Mouse (Mus musculus): ENCODE results near the gene Ogfod2. TPM values are rescaled to one million over a fixed set of nuclear protein-coding genes. Genes with fewer than 3 reads are reported as not detected.

Gene Ogfod2
- polyA plus RNA-seq, 1 experiment from 2014 or later = 9.6 TPM

DNA sequence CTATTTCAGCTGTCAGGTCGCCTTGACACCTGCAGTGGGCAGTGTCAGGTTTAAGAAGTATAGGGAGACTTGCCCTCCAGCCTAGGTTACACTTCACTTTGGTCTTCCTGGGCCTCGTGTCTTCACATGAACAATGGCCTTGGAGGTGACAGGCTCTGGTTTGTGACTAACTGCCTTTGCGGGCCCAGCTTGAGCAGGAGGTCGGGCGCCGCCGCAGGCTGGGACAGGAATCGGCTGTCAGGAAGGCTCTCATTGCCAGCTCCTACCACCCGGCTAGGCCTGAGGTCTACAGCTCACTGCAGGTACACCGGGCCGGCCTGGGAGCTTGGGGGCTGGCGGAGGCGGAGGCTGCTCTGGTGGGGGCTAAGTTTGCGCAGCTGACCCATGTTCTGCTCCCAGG, 933 bp downstream of the Ogfod2 start:
- Histone ChIP-seq H3K27ac (replicated peaks; ENCODE audit: low read depth, low read length) (no peak overlapping the region; the same call in 1 of the 2 replicates), H3K9me3 (replicated peaks; ENCODE audit: control insufficient read depth, low read length) (no peaks in the 10 kb centered on the region), H3K4me2 (ENCODE audit: low read depth, low read length) (peak overlapping the region; percentile 88), H3K36me3 (replicated peaks; ENCODE audit: control insufficient read depth, insufficient read depth, low read depth, low read length) (no peaks in the 10 kb centered on the region), H3K27me3 (ENCODE audit: control insufficient read depth, insufficient read depth, low read length) (no peaks in the 10 kb centered on the region), H3K4me1 (ENCODE audit: control insufficient read depth, insufficient read depth, low read length) (peaks cover 12% of the 10 kb centered on the region), H3K9ac (replicated peaks; ENCODE audit: low read length) (peak overlapping the region; percentile 74), H3K4me3 (ENCODE audit: low read depth, low read length) (peak overlapping the region; percentile 80)
- DNase-seq (ENCODE audit: low spot score) = peak; percentile 43
- no peak for ATAC-seq (replicated peaks; ENCODE audit: insufficient number of reproducible peaks, low FRiP score, low TSS enrichment, low read depth)
- WGBS = 15% methylated on average over 14 of the region's 14 CpGs

DNA sequence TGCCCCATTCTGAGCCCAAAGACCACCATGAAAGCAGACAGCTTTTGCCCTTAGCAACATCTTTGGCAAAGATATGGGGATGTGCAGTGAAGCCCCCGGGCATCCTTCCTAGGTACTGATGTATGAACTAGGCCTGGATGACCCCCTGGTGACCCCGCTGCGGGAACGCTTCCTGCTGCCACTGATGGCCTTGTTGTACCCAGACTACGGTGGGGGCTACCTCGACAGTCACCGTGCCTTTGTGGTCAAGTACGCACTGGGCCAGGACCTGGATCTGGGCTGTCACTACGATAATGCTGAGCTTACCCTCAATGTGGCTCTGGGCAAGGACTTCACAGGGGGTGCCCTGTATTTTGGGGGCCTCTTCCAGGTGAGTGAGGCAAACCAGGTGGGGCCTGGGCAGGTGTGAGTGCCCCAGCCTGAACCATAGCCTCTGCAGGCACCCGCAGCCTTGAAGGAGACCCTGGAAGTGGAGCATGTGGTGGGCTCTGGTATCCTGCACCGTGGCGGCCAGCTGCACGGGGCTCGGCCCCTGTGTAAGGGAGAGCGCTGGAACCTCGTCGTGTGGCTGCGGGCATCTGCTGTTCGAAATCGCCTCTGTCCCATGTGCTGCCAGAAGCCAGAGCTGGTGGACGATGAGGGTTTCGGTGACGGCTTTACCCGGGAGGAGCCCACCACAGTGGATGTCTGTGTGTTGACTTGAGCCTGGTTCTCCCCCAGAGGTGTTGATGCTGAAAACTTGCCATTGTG, 2.4 kb downstream of the Ogfod2 start:
- Histone ChIP-seq H3K4me3 (ENCODE audit: low read depth, low read length) (no peak overlapping the region), H3K36me3 (replicated peaks; ENCODE audit: control insufficient read depth, insufficient read depth, low read depth, low read length) (no peaks in the 10 kb centered on the region; the same call in 1 of the 2 replicates), H3K9ac (replicated peaks; ENCODE audit: low read length) (no peak overlapping the region), H3K27ac (replicated peaks; ENCODE audit: low read depth, low read length) (no peak overlapping the region), H3K9me3 (replicated peaks; ENCODE audit: control insufficient read depth, low read length) (no peaks in the 10 kb centered on the region), H3K27me3 (ENCODE audit: control insufficient read depth, insufficient read depth, low read length) (no peaks in the 10 kb centered on the region), H3K4me2 (ENCODE audit: low read depth, low read length) (no peak overlapping the region), H3K4me1 (ENCODE audit: control insufficient read depth, insufficient read depth, low read length) (peaks cover 12% of the 10 kb centered on the region)
- DNase-seq (ENCODE audit: low spot score) = no peak
- ATAC-seq (replicated peaks; ENCODE audit: insufficient number of reproducible peaks, low FRiP score, low TSS enrichment, low read depth) = no peak
- WGBS = 91% methylated on average over 24 of the region's 24 CpGs

DNA sequence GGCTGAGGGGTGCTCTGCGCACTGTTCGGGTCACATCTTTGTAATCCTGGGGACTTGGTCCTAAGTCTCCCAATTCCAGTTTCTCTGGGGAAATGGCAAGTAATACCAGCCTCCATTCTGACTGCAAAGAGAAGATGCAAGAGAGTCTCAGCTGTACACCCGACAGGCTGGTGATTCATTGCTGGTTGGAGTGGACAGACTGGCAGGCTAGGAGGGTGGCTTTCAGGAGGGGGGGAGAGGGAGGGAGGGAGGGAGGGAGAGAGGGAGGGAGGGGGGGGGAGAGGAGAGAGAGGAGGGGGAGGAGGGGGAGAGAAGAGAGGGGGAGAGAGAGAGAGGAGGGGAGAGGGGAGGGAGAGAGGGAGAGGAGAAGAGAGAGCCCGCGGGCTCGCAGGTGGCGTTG, 3.4 kb downstream of the Ogfod2 start:
- peak overlapping the region; percentile 94 for H3K4me2 ChIP-seq (ENCODE audit: low read depth, low read length)
- WGBS = 27% methylated on average over 7 of the region's 7 CpGs
- no peaks in the 10 kb centered on the region for H3K27me3 ChIP-seq (ENCODE audit: control insufficient read depth, insufficient read depth, low read length)
- H3K27ac ChIP-seq (replicated peaks; ENCODE audit: low read depth, low read length) = no peak overlapping the region; the same call in 1 of the 2 replicates
- peaks cover 12% of the 10 kb centered on the region for H3K4me1 ChIP-seq (ENCODE audit: control insufficient read depth, insufficient read depth, low read length)
- peak overlapping the region; percentile 94 for H3K4me3 ChIP-seq (ENCODE audit: low read depth, low read length)
- H3K9me3 ChIP-seq (replicated peaks; ENCODE audit: control insufficient read depth, low read length) = no peaks in the 10 kb centered on the region
- peak overlapping the region; percentile 96 for H3K9ac ChIP-seq (replicated peaks; ENCODE audit: low read length)
- ATAC-seq (replicated peaks; ENCODE audit: insufficient number of reproducible peaks, low FRiP score, low TSS enrichment, low read depth) = no peak
- peaks cover 4% of the 10 kb centered on the region for H3K36me3 ChIP-seq (replicated peaks; ENCODE audit: control insufficient read depth, insufficient read depth, low read depth, low read length)
- DNase-seq (ENCODE audit: low spot score) = no peak

DNA sequence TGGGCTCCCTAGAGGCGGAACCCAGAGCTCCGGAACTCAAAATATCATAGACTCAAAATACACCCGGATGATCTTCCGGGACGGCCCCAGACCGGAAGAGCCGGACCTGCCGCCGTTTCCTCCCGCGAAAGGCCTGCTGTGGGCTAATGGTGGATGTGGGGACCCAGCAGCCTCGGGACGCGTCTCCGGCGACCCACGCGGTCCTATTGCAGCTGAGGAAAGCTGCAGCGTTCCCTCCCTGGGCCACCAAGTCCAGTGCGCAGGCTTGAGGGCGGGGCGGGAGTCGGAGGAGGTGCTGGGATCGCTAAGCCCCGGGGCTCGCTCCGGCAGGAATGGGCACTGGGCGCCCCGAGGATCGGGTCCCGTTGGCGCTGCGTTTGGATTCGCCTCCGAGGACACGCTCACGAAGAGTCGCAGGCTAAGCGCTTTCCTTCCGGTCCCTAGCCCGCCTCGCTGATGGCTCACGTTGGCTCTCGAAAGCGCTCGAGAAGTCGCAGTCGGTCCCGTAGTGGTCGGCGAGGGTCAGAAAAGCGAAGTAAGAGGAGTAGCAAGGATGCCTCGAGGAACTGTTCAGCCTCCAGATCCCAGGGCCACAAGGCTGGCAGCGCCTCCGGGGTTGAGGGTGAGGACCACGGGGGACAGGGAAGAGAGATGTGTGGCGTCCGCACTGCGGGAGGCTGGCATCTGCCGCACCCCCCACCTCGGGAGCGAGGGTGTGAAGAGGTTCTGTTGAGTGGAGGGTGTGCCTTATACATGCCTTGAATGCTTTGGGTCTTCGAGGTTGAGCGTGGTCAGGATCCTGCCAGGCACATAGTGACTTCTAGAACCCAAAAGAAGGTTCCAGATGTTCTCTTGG, 4.1 kb downstream of the Ogfod2 start, which contains the start of gene Arl6ip4:
Gene Arl6ip4 (plus strand): TSS at position 100 of the 856 bp plus-strand sequence.
- H3K9me3 ChIP-seq (replicated peaks; ENCODE audit: control insufficient read depth, low read length) = no peaks in the 10 kb centered on the region
- peaks cover 9% of the 10 kb centered on the region for H3K4me1 ChIP-seq (ENCODE audit: control insufficient read depth, insufficient read depth, low read length)
- H3K9ac ChIP-seq (replicated peaks; ENCODE audit: low read length) = peak within 1 kb of the TSS; percentile 96
- H3K4me2 ChIP-seq (ENCODE audit: low read depth, low read length) = peak within 1 kb of the TSS; percentile 94
- peak within 1 kb of the TSS; percentile 78; the same call in 1 of the 2 replicates for H3K27ac ChIP-seq (replicated peaks; ENCODE audit: low read depth, low read length)
- peak within 1 kb of the TSS; percentile 94 for H3K4me3 ChIP-seq (ENCODE audit: low read depth, low read length)
- DNase-seq (ENCODE audit: low spot score) = peak; percentile 80
- 2% methylated on average over 63 of the region's 64 CpGs for WGBS
- peaks cover 4% of the 10 kb centered on the region for H3K36me3 ChIP-seq (replicated peaks; ENCODE audit: control insufficient read depth, insufficient read depth, low read depth, low read length)
- ATAC-seq (replicated peaks; ENCODE audit: insufficient number of reproducible peaks, low FRiP score, low TSS enrichment, low read depth) = no peak
- H3K27me3 ChIP-seq (ENCODE audit: control insufficient read depth, insufficient read depth, low read length) = no peaks in the 10 kb centered on the region

DNA sequence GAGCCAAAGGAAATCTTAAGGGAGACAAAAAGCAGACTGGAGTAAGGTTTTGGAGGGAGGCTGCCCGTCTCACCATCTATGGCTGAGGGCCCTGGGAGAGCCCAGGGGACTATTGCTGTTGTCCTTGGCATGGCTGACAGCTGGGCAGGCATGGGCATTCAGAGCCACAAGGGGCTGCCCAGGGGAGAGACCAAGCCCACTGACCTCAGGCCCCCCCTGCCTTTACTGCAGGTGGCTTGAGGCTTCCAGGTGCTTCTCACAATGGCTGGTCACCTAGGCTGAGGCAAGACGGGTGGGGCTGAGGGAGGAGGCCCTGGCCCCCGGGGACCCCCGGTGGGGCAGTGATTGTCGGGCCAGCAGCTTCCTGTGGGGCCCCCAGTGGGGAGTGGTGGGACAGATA, 7.1 kb downstream of the Ogfod2 start:
- H3K4me2 ChIP-seq (ENCODE audit: low read depth, low read length) = no peak overlapping the region
- H3K9me3 ChIP-seq (replicated peaks; ENCODE audit: control insufficient read depth, low read length) = no peaks in the 10 kb centered on the region
- 76% methylated on average over 5 of the region's 5 CpGs for WGBS
- ATAC-seq (replicated peaks; ENCODE audit: insufficient number of reproducible peaks, low FRiP score, low TSS enrichment, low read depth) (no peak), DNase-seq (ENCODE audit: low spot score) (no peak)
- peaks cover 4% of the 10 kb centered on the region for H3K4me1 ChIP-seq (ENCODE audit: control insufficient read depth, insufficient read depth, low read length)
- H3K36me3 ChIP-seq (replicated peaks; ENCODE audit: control insufficient read depth, insufficient read depth, low read depth, low read length) = peaks cover 4% of the 10 kb centered on the region
- no peaks in the 10 kb centered on the region for H3K27me3 ChIP-seq (ENCODE audit: control insufficient read depth, insufficient read depth, low read length)
- H3K27ac ChIP-seq (replicated peaks; ENCODE audit: low read depth, low read length) = no peak overlapping the region
- no peak overlapping the region for H3K4me3 ChIP-seq (ENCODE audit: low read depth, low read length)
- no peak overlapping the region for H3K9ac ChIP-seq (replicated peaks; ENCODE audit: low read length)

DNA sequence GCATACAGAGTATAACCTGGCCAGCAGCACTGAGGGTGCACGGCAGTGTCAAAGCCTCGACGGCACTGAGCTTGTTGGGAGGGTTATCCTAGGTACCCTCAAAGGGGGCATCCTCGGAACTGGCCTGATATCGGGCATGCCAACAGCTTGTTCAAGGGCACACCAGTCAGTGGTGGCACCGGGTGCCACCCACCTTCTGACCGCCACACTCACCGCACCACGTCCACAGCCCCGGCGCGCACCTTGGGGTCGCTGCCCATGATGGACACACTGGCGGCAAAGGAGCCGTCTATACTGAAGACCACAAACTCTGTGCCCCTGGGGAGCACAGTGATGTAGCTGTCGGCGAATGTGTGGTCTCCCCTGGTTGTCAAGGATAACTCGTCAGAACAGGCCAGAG, 10.3 kb downstream of the Ogfod2 start:
- no peak overlapping the region for H3K9ac ChIP-seq (replicated peaks; ENCODE audit: low read length)
- ATAC-seq (replicated peaks; ENCODE audit: insufficient number of reproducible peaks, low FRiP score, low TSS enrichment, low read depth) (no peak), DNase-seq (ENCODE audit: low spot score) (no peak)
- H3K4me2 ChIP-seq (ENCODE audit: low read depth, low read length) = no peak overlapping the region
- no peak overlapping the region for H3K27ac ChIP-seq (replicated peaks; ENCODE audit: low read depth, low read length)
- H3K36me3 ChIP-seq (replicated peaks; ENCODE audit: control insufficient read depth, insufficient read depth, low read depth, low read length) = peaks cover 4% of the 10 kb centered on the region
- 92% methylated on average over 18 of the region's 18 CpGs for WGBS
- no peaks in the 10 kb centered on the region for H3K27me3 ChIP-seq (ENCODE audit: control insufficient read depth, insufficient read depth, low read length)
- H3K4me3 ChIP-seq (ENCODE audit: low read depth, low read length) = no peak overlapping the region
- H3K4me1 ChIP-seq (ENCODE audit: control insufficient read depth, insufficient read depth, low read length) = no peaks in the 10 kb centered on the region
- no peaks in the 10 kb centered on the region for H3K9me3 ChIP-seq (replicated peaks; ENCODE audit: control insufficient read depth, low read length)

DNA sequence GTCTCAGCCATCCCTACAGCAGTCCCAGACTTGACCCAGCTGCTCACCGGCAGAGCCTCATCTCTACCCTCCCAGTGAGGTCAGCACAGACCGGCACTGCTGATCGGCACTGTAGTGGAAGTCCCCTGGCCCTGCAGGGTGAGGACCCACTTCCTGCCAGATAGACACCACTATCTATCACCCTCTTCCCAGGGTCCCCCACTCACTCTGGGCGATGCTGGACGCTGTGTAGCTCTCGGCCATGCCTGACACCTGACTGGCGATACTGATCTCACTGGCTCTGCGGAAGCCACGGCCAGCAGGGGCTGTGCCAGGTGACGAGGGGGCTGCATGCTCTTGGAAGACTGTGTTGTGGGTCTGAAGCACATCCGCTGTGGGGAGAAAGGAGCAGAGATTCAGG, 13.0 kb downstream of the Ogfod2 start:
- H3K27me3 ChIP-seq (ENCODE audit: control insufficient read depth, insufficient read depth, low read length) = no peaks in the 10 kb centered on the region
- no peak overlapping the region for H3K9ac ChIP-seq (replicated peaks; ENCODE audit: low read length)
- WGBS = 94% methylated on average over 11 of the region's 11 CpGs
- no peaks in the 10 kb centered on the region for H3K4me1 ChIP-seq (ENCODE audit: control insufficient read depth, insufficient read depth, low read length)
- H3K4me3 ChIP-seq (ENCODE audit: low read depth, low read length) = no peak overlapping the region
- DNase-seq (ENCODE audit: low spot score) (no peak), ATAC-seq (replicated peaks; ENCODE audit: insufficient number of reproducible peaks, low FRiP score, low TSS enrichment, low read depth) (no peak)
- no peaks in the 10 kb centered on the region for H3K9me3 ChIP-seq (replicated peaks; ENCODE audit: control insufficient read depth, low read length)
- H3K4me2 ChIP-seq (ENCODE audit: low read depth, low read length) = no peak overlapping the region
- no peak overlapping the region for H3K27ac ChIP-seq (replicated peaks; ENCODE audit: low read depth, low read length)
- peaks cover 6% of the 10 kb centered on the region; the same call in 1 of the 2 replicates for H3K36me3 ChIP-seq (replicated peaks; ENCODE audit: control insufficient read depth, insufficient read depth, low read depth, low read length)

DNA sequence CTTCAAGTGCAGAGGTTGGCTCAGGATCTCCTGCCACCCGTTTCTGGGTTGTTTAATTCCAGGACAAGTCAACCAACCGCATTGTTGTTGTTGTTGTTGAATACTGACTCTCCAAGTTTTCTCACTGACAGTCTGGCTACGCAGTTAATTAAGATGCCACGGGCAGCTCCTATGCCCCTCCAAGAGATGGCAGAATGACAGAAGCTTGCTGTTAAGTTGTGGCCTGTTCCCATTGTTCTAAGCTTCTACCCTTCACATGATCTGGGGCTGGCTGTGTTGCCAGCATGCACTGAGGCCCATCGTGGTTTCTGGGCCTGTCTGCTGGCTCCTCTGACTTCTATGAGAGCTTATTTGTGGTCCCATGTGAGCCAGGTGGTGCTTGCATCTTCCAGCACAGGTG, 22.2 kb downstream of the Ogfod2 start:
- Histone ChIP-seq H3K27ac (replicated peaks; ENCODE audit: low read depth, low read length) (no peak overlapping the region), H3K9me3 (replicated peaks; ENCODE audit: control insufficient read depth, low read length) (no peaks in the 10 kb centered on the region), H3K4me1 (ENCODE audit: control insufficient read depth, insufficient read depth, low read length) (no peaks in the 10 kb centered on the region), H3K9ac (replicated peaks; ENCODE audit: low read length) (no peak overlapping the region), H3K4me2 (ENCODE audit: low read depth, low read length) (no peak overlapping the region), H3K36me3 (replicated peaks; ENCODE audit: control insufficient read depth, insufficient read depth, low read depth, low read length) (0 out of 2 replicates have a peak, but pooled peaks cover under 1% of the 10 kb centered on the region), H3K27me3 (ENCODE audit: control insufficient read depth, insufficient read depth, low read length) (no peaks in the 10 kb centered on the region), H3K4me3 (ENCODE audit: low read depth, low read length) (no peak overlapping the region)
- 89% methylated on average over 5 of the region's 5 CpGs for WGBS
- DNase-seq (ENCODE audit: low spot score) (no peak), ATAC-seq (replicated peaks; ENCODE audit: insufficient number of reproducible peaks, low FRiP score, low TSS enrichment, low read depth) (no peak)
